Mouse (Mus musculus) layer of hippocampus, adult 9-11 months (tissue): Measurements from ENCODE around the gene Hist1h3e.
"Not testable (repeated sequence)": the region's sequence is repeated elsewhere in the genome, so short reads cannot be mapped to it uniquely, and the experiment has no call there.

Experiments used
- DNase-seq: peaks from one replicate; pipeline ENCODE4 v3.0.0; 2022

Hist1h3e gene

GRCm38 (mm10) chr13:23582219-23583056 is 20.3 kb upstream of the Hist1h3e start:
- DNase-seq: no peak

GRCm38 (mm10) chr13:23581408-23582218 is 19.4 kb upstream of the Hist1h3e start, which contains the start of gene Hist1h4d:
Hist1h4d (plus strand) TSS chr13:23581598.
- peak; percentile 97 for DNase-seq

DNA sequence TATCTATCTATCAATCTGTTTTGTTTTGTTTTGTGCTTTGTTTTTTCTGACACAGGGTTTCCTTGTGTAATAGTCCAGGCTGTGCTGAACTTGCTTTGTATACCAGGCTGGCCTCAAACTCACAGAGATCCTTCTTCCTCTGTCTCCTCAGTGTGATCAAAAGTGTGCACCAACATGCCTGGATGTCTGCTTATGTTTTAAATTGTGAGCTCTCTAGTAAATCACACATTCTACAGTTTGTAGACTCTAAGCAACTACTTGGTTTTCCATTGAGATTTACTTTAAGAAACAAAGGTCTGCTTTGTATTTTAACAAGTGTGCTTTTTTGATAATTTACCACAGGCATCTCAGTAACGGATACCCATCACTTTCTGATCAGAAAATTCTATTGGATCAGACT is 15.7 kb upstream of the Hist1h3e start:
- no peak for DNase-seq

- DNase-seq: no peak
Observed at GRCm38 (mm10) chr13:23576906-23577639, 14.9 kb upstream of the Hist1h3e start.

GRCm38 (mm10) chr13:23576351-23576881 is 14.2 kb upstream of the Hist1h3e start:
- no peak for DNase-seq

GRCm38 (mm10) chr13:23575864-23576313 is 13.7 kb upstream of the Hist1h3e start:
- not testable (repeated sequence) for DNase-seq

- peak; percentile 73 for DNase-seq
Observed at GRCm38 (mm10) chr13:23575271-23575851, 13.2 kb upstream of the Hist1h3e start, which contains the start of gene Hist1h3d. Hist1h3d (plus strand) TSS chr13:23575763.

GRCm38 (mm10) chr13:23574546-23575170 is 12.5 kb upstream of the Hist1h3e start:
- not testable (repeated sequence) for DNase-seq

DNA sequence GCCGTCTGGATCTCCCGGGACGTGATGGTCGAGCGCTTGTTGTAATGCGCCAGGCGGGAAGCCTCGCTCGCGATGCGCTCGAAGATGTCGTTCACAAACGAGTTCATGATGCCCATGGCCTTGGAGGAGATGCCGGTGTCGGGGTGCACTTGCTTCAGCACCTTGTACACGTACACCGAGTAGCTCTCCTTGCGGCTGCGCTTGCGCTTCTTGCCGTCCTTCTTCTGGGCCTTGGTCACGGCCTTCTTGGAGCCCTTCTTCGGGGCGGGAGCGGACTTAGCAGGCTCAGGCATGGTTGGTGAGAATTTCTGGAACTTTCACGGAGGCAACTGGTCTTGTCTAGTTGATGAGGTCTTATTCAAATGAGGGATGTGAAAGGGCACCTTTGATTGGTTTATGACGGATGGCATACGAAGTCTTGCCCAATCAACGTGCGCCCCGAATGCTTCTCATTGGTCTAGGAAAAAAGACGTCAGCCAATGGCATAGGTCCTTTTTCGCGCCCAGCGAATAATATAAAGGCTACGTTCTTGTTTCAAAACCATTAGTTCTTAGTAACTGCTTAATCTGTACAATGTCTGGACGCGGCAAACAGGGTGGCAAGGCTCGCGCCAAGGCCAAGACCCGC is 11.8 kb upstream of the Hist1h3e start, which contains the start of the genes Hist1h2bf and Hist1h2ad:
TSS of gene Hist1h2bf (minus strand) at position 299 of the 627 bp plus-strand sequence.
TSS of gene Hist1h2ad (plus strand) at position 484 of the 627 bp plus-strand sequence.
- peak; percentile 97 for DNase-seq

DNA sequence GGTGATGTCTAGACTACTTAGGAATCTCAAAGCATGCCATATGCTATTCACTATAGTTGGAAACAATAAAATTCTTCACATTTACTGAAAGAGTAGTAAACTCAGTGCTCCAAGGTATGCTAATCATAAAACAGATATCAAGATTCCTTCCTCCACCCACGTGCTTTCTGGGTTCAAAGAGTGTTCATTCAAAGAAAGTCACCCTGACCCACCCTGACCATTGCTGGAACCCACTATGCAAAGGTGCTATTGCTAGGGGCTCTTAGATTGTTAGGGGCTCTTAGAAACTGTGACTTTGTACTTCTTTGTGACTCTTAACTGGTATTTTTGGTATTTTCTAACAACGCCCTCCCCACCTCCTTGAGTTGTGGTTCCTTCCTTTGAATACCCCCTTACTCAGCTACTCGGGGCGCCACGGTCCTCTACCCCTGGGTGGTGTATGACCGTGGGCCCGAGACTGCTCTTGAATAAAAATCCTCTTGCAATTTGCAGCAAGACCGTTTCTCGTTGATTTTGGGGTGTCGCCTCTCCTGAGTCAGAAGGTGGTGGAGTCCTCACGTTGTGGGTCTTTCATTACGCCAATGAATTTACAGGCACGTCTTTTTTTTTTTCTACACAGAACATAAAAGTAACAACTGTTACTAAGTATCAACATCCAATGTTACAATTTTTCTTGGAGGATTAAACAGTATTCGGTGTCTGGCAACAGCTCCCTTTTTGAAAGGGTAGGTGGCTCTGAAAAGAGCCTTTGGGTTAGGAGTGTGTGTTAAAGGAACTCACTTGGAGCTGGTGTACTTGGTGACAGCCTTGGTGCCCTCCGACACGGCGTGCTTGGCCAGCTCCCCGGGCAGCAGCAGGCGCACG is 11.1 kb upstream of the Hist1h3e start:
- not testable (repeated sequence) for DNase-seq

DNA sequence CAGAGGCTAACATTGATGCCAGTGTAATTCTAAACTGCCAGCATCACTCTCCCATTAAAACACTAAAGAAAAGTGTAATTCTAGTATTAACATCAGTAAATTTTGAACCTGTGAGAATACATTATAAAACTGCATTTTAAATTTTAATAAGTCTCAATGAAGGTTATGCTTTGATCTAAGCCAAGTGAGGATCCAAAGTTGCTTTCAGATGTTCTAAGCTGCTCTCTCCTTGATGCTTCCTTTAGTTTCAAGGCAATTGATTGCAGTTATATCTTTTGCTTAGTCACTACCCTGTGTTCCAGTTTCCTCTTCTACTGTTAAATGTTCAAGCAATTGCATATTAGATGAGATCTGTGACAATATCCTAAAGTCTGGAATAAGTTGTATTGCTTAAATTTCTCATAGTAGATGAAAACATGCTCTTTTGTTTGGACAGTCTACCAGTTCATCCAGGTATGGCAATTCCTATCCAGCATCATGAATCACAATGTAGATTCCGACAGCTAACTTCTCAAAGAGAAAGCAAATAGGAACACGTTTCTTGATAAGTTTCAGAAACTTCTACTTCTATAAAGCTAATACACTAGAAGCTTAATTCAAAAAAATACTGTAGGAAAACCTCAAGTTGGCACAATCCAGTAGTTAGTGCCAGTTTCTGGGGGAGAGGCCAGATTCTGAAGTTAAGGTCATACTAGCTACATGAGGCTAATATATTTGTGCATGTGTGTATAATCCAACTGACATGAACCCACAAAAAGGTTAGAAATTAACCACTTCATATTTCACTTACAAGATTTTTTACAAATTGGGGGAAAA is 10.3 kb upstream of the Hist1h3e start:
- no peak for DNase-seq

GRCm38 (mm10) chr13:23571504-23572217 is 9.5 kb upstream of the Hist1h3e start:
- DNase-seq: not testable (repeated sequence)

DNA sequence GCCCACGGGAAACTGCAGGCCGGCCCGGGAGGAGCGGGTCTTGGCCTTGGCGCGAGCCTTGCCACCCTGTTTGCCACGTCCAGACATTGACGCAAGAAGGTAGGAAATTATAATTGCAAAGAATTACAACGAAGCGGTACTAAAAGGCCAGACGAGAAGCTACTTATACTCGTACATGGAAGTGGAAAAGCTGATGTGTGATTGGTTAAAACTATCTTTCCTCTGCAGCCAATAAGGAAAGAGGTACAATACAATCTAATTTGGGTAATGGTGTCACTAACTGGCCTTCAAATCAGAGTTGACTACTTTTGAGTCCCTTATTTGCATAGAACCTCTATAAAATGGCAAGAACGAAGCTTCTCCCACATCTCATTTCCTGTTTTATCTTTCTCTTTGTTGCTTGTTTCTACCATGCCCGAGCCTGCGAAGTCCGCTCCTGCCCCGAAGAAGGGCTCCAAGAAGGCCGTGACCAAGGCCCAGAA is 8.9 kb upstream of the Hist1h3e start, which contains the start of the genes Hist1h2ae and Hist1h2bg:
TSS of gene Hist1h2ae (minus strand) at position 199 of the 482 bp plus-strand sequence.
TSS of gene Hist1h2bg (plus strand) at position 375 of the 482 bp plus-strand sequence.
- peak; percentile 85 for DNase-seq

DNA sequence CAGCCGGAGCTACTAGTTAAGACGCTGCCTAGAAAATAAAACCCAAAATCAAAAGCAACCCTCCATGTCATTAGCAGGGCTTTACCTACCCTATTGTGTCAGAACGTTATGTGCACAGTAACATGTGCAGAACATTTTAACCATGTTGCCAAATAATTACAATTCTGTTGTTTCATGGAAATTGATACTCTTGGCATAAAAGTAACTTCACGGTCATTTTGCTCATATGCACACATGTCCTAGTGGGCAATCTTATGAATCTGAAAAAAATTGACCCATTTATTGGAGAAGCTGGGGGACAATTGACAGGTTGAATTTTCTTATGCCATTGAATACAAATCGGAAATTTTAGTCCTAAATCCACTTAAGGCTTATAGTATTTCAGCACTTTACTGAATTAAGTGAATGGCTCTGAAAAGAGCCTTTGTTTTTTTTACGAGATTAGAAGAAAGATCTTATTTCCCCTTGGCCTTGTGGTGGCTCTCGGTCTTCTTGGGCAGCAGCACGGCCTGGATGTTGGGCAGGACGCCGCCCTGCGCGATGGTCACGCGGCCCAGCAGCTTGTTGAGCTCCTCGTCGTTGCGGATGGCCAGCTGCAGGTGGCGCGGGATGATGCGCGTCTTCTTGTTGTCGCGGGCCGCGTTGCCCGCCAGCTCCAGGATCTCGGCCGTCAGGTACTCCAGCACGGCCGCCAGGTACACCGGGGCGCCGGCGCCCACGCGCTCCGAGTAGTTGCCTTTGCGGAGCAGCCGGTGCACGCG is 8.3 kb upstream of the Hist1h3e start:
- DNase-seq: not testable (repeated sequence)

GRCm38 (mm10) chr13:23564482-23564881 is 2.3 kb upstream of the Hist1h3e start:
- DNase-seq: no peak

GRCm38 (mm10) chr13:23562699-23563462 is 712 bp upstream of the Hist1h3e start:
- DNase-seq: no peak
